Mouse (Mus musculus): ENCODE measurements around the gene Slc43a1. TPM values are rescaled to one million over a fixed set of nuclear protein-coding genes. Genes with fewer than 3 reads are reported as not detected.

Gene Slc43a1
- polyA plus RNA-seq (2012; rRNA removed) (25.8 and 35.9 TPM in 2 replicates), polyA plus RNA-seq (2014; fragmentation: Nextera tagmentation; extraction: Ambion mirVana) (15.5 and 18.5 TPM in 2 replicates)

DNA sequence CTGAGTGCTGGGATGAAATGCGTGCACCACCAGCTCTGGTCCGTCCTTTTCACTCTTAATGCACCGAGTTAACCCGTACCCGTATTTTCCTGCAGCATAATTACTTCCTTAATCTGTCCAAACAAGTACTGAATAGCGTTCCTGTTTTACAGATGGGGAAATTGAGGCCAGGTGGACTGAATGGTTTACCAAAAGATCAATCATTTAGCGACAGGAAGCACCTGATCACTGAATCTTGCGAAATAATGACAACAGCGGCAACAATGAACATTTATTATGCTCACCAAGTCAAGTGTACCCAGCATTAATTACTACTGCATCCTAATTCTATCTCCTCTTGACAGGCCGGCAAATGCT lies at the start of gene Slc43a1:
Gene Slc43a1, plus strand, starts transcription at position 258 of the 357 bp plus-strand sequence.
- peak within 1 kb of the TSS; percentile 75 for H3K9ac ChIP-seq (ENCODE audit: low read depth, low read length, severe bottlenecking)
- no peaks in the 10 kb centered on the region for H3K36me3 ChIP-seq (ENCODE audit: control insufficient read depth, insufficient read depth, low read length)
- DNase-seq (ENCODE audit: low spot score) = no peak
- 10% methylated on average over 10 of the region's 10 CpGs for WGBS
- H3K4me3 ChIP-seq (replicated peaks; ENCODE audit: low read length) = peak within 1 kb of the TSS; percentile 66
- no peak for ATAC-seq (ENCODE audit: low FRiP score, low read depth)
- H3K27ac ChIP-seq (replicated peaks; ENCODE audit: low read depth, low read length) = peak within 1 kb of the TSS; percentile 83
- no peak for TF ChIP-seq POLR2A (IDR thresholded peaks at IDR 0.05; ENCODE audit: borderline replicate concordance, extremely low read depth, insufficient read depth, insufficient read length)
- H3K4me2 ChIP-seq (replicated peaks; ENCODE audit: low read depth, low read length, severe bottlenecking) = peak within 1 kb of the TSS; percentile 80
- no peaks in the 10 kb centered on the region for H3K27me3 ChIP-seq (ENCODE audit: control insufficient read depth, insufficient read depth, low read length)
- no peaks in the 10 kb centered on the region for H3K9me3 ChIP-seq (ENCODE audit: control insufficient read depth, low read length)
- H3K4me1 ChIP-seq (ENCODE audit: control insufficient read depth, insufficient read depth, low read length) = peaks cover 20% of the 10 kb centered on the region

- ATAC-seq (ENCODE audit: low FRiP score, low read depth) = no peak
- no peak for DNase-seq (ENCODE audit: low spot score)
Measured at GRCm38 (mm10) chr2:84790418-84790817, 48.2 kb upstream of the Slc43a1 start.

DNA sequence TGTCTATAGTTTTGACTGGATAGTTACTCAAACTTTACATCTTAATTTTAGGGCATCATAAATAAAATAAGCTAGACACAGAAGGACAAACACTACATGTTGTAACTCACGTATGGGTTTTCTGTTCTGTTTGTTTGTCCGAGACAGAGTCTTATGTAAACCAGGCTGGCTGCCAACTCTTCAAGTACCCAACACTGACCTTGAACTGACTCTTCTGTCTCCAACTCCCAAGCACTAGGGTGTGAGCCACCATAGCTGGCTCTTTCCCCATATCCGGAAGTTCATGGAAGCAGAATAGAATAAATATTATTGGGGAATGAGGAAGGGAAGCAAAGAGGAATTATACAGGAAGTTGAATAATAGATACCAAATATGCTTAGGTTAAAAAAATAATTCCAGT lies 46.1 kb upstream of the Slc43a1 start:
- no peak overlapping the region for H3K27ac ChIP-seq (replicated peaks; ENCODE audit: low read depth, low read length)
- no peaks in the 10 kb centered on the region for H3K4me1 ChIP-seq (ENCODE audit: control insufficient read depth, insufficient read depth, low read length)
- WGBS = 82% methylated on average over 3 of the region's 3 CpGs
- H3K9ac ChIP-seq (ENCODE audit: low read depth, low read length, severe bottlenecking) = no peak overlapping the region
- no peaks in the 10 kb centered on the region for H3K9me3 ChIP-seq (ENCODE audit: control insufficient read depth, low read length)
- H3K36me3 ChIP-seq (ENCODE audit: control insufficient read depth, insufficient read depth, low read length) = no peaks in the 10 kb centered on the region
- H3K4me2 ChIP-seq (replicated peaks; ENCODE audit: low read depth, low read length, severe bottlenecking) = no peak overlapping the region
- DNase-seq (ENCODE audit: low spot score) (no peak), ATAC-seq (ENCODE audit: low FRiP score, low read depth) (no peak)
- H3K4me3 ChIP-seq (replicated peaks; ENCODE audit: low read length) = no peak overlapping the region
- no peak for TF ChIP-seq POLR2A (IDR thresholded peaks at IDR 0.05; ENCODE audit: borderline replicate concordance, extremely low read depth, insufficient read depth, insufficient read length)
- no peaks in the 10 kb centered on the region for H3K27me3 ChIP-seq (ENCODE audit: control insufficient read depth, insufficient read depth, low read length)

More at GRCm38 (mm10) chr2:84790418-84790817, 48.2 kb upstream of the Slc43a1 start:
- no peak overlapping the region for H3K27ac ChIP-seq (replicated peaks; ENCODE audit: low read depth, low read length)
- no peaks in the 10 kb centered on the region for H3K27me3 ChIP-seq (ENCODE audit: control insufficient read depth, insufficient read depth, low read length)
- WGBS = 45% methylated on average over 9 of the region's 9 CpGs
- no peaks in the 10 kb centered on the region for H3K9me3 ChIP-seq (ENCODE audit: control insufficient read depth, low read length)
- no peak overlapping the region for H3K4me2 ChIP-seq (replicated peaks; ENCODE audit: low read depth, low read length, severe bottlenecking)
- H3K36me3 ChIP-seq (ENCODE audit: control insufficient read depth, insufficient read depth, low read length) = no peaks in the 10 kb centered on the region
- no peaks in the 10 kb centered on the region for H3K4me1 ChIP-seq (ENCODE audit: control insufficient read depth, insufficient read depth, low read length)
- no peak for TF ChIP-seq POLR2A (IDR thresholded peaks at IDR 0.05; ENCODE audit: borderline replicate concordance, extremely low read depth, insufficient read depth, insufficient read length)
- no peak overlapping the region for H3K9ac ChIP-seq (ENCODE audit: low read depth, low read length, severe bottlenecking)
- H3K4me3 ChIP-seq (replicated peaks; ENCODE audit: low read length) = no peak overlapping the region

- 92% methylated on average over 3 of the region's 3 CpGs for WGBS
- no peak overlapping the region for H3K27ac ChIP-seq (replicated peaks; ENCODE audit: low read depth, low read length)
- H3K36me3 ChIP-seq (ENCODE audit: control insufficient read depth, insufficient read depth, low read length) = no peaks in the 10 kb centered on the region
- H3K4me2 ChIP-seq (replicated peaks; ENCODE audit: low read depth, low read length, severe bottlenecking) = no peak overlapping the region
- no peak for DNase-seq (ENCODE audit: low spot score)
- TF ChIP-seq POLR2A (IDR thresholded peaks at IDR 0.05; ENCODE audit: borderline replicate concordance, extremely low read depth, insufficient read depth, insufficient read length) = no peak
- no peaks in the 10 kb centered on the region for H3K9me3 ChIP-seq (ENCODE audit: control insufficient read depth, low read length)
- H3K4me3 ChIP-seq (replicated peaks; ENCODE audit: low read length) = no peak overlapping the region
- no peak for ATAC-seq (ENCODE audit: low FRiP score, low read depth)
- no peaks in the 10 kb centered on the region for H3K27me3 ChIP-seq (ENCODE audit: control insufficient read depth, insufficient read depth, low read length)
- H3K9ac ChIP-seq (ENCODE audit: low read depth, low read length, severe bottlenecking) = no peak overlapping the region
- no peaks in the 10 kb centered on the region for H3K4me1 ChIP-seq (ENCODE audit: control insufficient read depth, insufficient read depth, low read length)
Measured at GRCm38 (mm10) chr2:84793154-84793553, 45.5 kb upstream of the Slc43a1 start.

- H3K36me3 ChIP-seq (ENCODE audit: control insufficient read depth, insufficient read depth, low read length) = no peaks in the 10 kb centered on the region
- no peaks in the 10 kb centered on the region for H3K27me3 ChIP-seq (ENCODE audit: control insufficient read depth, insufficient read depth, low read length)
- H3K9ac ChIP-seq (ENCODE audit: low read depth, low read length, severe bottlenecking) = no peak overlapping the region
- ATAC-seq (ENCODE audit: low FRiP score, low read depth) = no peak
- WGBS = 76% methylated on average over 3 of the region's 3 CpGs
- H3K27ac ChIP-seq (replicated peaks; ENCODE audit: low read depth, low read length) = no peak overlapping the region
- no peaks in the 10 kb centered on the region for H3K9me3 ChIP-seq (ENCODE audit: control insufficient read depth, low read length)
- no peak for TF ChIP-seq POLR2A (IDR thresholded peaks at IDR 0.05; ENCODE audit: borderline replicate concordance, extremely low read depth, insufficient read depth, insufficient read length)
- H3K4me2 ChIP-seq (replicated peaks; ENCODE audit: low read depth, low read length, severe bottlenecking) = no peak overlapping the region
- no peak overlapping the region for H3K4me3 ChIP-seq (replicated peaks; ENCODE audit: low read length)
- no peak for DNase-seq (ENCODE audit: low spot score)
- no peaks in the 10 kb centered on the region for H3K4me1 ChIP-seq (ENCODE audit: control insufficient read depth, insufficient read depth, low read length)
Measured at GRCm38 (mm10) chr2:84793871-84794270, 44.8 kb upstream of the Slc43a1 start.

Measured in limb, embryonic 14.5 days (tissue).